Mouse (Mus musculus) CH12.LX (cell line): ENCODE data around the gene Apold1. TPM values are rescaled to one million over a fixed set of nuclear protein-coding genes. Genes with fewer than 3 reads are reported as not detected.

Experiments
- DNase-seq: peaks from one replicate; pipeline ENCODE4 v3.0.0-alpha.2; 2013; ENCODE audit errors: extremely low read depth
- H3K27ac ChIP-seq: 2 replicates; pipeline ENCODE4 v1.5.1; 2012; ENCODE audit warnings: low read depth, mild to moderate bottlenecking, control low read depth, moderate library complexity; ENCODE audit not compliant: insufficient read depth
- H3K27me3 ChIP-seq: replicated peaks from 2 replicates; pipeline ENCODE3; 2012; ENCODE audit warnings: inconsistent platforms
- H3K36me3 ChIP-seq, 2 experiments: replicated peaks in 1 of 2; 2 replicates each; pipeline versions ENCODE3 to v1.6.1; 2012; ENCODE audit warnings: inconsistent platforms in 1 of 2, low read length in 1 of 2, mild to moderate bottlenecking in 1 of 2, mixed read lengths in 1 of 2, moderate library complexity in 1 of 2; ENCODE audit not compliant: control insufficient read depth in 1 of 2, insufficient read depth in 1 of 2
- H3K4me1 ChIP-seq, 2 experiments: 2 replicates each; pipeline ENCODE4 v1.6.1; 2012; ENCODE audit warnings: inconsistent platforms in 1 of 2, moderate library complexity in 1 of 2; ENCODE audit not compliant: insufficient read depth in 2 of 2, control insufficient read depth in 1 of 2
- H3K4me2 ChIP-seq: 2 replicates; pipeline ENCODE4 v1.6.1; 2012; ENCODE audit warnings: low read depth, mild to moderate bottlenecking, control low read depth; ENCODE audit not compliant: poor library complexity, insufficient read depth, severe bottlenecking
- H3K4me3 ChIP-seq, 3 experiments: fragments of 150-350 bp in 1 of 3; sonication (generic) in 1 of 3; replicated peaks in 1 of 3; 2 replicates each; pipeline versions ENCODE3 to v1.5.1; 2011 to 2012; ENCODE audit warnings: low read depth in 2 of 3, low read length in 2 of 3, mild to moderate bottlenecking in 2 of 3, moderate library complexity in 2 of 3, control low read depth in 1 of 3, improper control_type of control experiment in 1 of 3, inconsistent platforms in 1 of 3, mixed read lengths in 1 of 3; ENCODE audit not compliant: poor library complexity in 1 of 3
- H3K79me2 ChIP-seq: replicated peaks from 2 replicates; pipeline ENCODE4 v1.6.1; 2012; ENCODE audit warnings: mild to moderate bottlenecking, moderate library complexity; ENCODE audit not compliant: control insufficient read depth, poor library complexity, insufficient read depth, severe bottlenecking; ENCODE audit errors: extremely low read depth
- H3K9ac ChIP-seq: 2 replicates; pipeline ENCODE4 v1.6.1; 2012; ENCODE audit warnings: low read depth, mild to moderate bottlenecking, control low read depth, moderate library complexity; ENCODE audit not compliant: insufficient read depth
- H3K9me3 ChIP-seq: replicated peaks from 2 replicates; pipeline ENCODE3; 2012; ENCODE audit warnings: low read length, inconsistent platforms, mixed read lengths
- BHLHE40 ChIP-seq: IDR thresholded peaks from 2 replicates; pipeline ENCODE4 v1.6.1; 2011; ENCODE audit warnings: mild to moderate bottlenecking, low read depth, low read length, improper control_type of control experiment
- CHD1 ChIP-seq: IDR thresholded peaks from 2 replicates; pipeline ENCODE4 v1.6.1; 2012; ENCODE audit warnings: low read depth, low read length, improper control_type of control experiment, inconsistent platforms
- CTCF ChIP-seq, 2 experiments: IDR thresholded peaks in 1 of 2; conservative IDR thresholded peaks in 1 of 2; 2 replicates each; pipeline ENCODE4 v1.5.1; 2011 to 2012; ENCODE audit warnings: low read depth in 2 of 2, low read length in 2 of 2, improper control_type of control experiment in 1 of 2, inconsistent platforms in 1 of 2, mild to moderate bottlenecking in 1 of 2, moderate library complexity in 1 of 2
- E2F4 ChIP-seq: IDR thresholded peaks from 2 replicates; pipeline ENCODE4 v1.6.1; 2011; ENCODE audit warnings: low read depth, low read length, improper control_type of control experiment; ENCODE audit not compliant: insufficient replicate concordance
- ELF1 ChIP-seq: IDR thresholded peaks from 2 replicates; pipeline ENCODE4 v1.6.1; 2014; ENCODE audit warnings: low read depth, mild to moderate bottlenecking, inconsistent platforms, low read length, improper control_type of control experiment
- EP300 ChIP-seq: IDR thresholded peaks from 2 replicates; pipeline ENCODE4 v1.6.1; 2011; ENCODE audit warnings: low read length, improper control_type of control experiment
- ETS1 ChIP-seq: conservative IDR thresholded peaks from 2 replicates; pipeline ENCODE4 v1.6.1; 2012; ENCODE audit warnings: low read depth, mild to moderate bottlenecking, inconsistent platforms, low read length, improper control_type of control experiment, moderate library complexity
- GABPA ChIP-seq: IDR thresholded peaks from 2 replicates; pipeline ENCODE4 v1.6.1; 2012; ENCODE audit warnings: low read depth, low read length, improper control_type of control experiment, inconsistent platforms; ENCODE audit not compliant: insufficient replicate concordance
- HCFC1 ChIP-seq: IDR thresholded peaks from 2 replicates; pipeline ENCODE4 v1.6.1; 2012; ENCODE audit warnings: low read depth, mild to moderate bottlenecking, inconsistent platforms, low read length, improper control_type of control experiment
- JUN ChIP-seq: IDR thresholded peaks from 2 replicates; pipeline ENCODE4 v1.6.1; 2011; ENCODE audit warnings: low read depth, mild to moderate bottlenecking, low read length, improper control_type of control experiment, moderate library complexity; ENCODE audit not compliant: insufficient read depth
- JUND ChIP-seq: conservative IDR thresholded peaks from 2 replicates; pipeline ENCODE4 v1.6.1; 2011; ENCODE audit warnings: low read depth, low read length, improper control_type of control experiment
- KAT2A ChIP-seq: IDR thresholded peaks from 2 replicates; pipeline ENCODE4 v1.6.1; 2012; ENCODE audit warnings: low read length, improper control_type of control experiment, inconsistent platforms; ENCODE audit not compliant: insufficient replicate concordance
- MAFK ChIP-seq: IDR thresholded peaks from 2 replicates; pipeline ENCODE4 v1.6.1; 2011; ENCODE audit warnings: low read length, improper control_type of control experiment; ENCODE audit not compliant: insufficient replicate concordance
- MEF2A ChIP-seq: IDR thresholded peaks from 2 replicates; pipeline ENCODE4 v1.6.1; 2014; ENCODE audit warnings: low read depth, mild to moderate bottlenecking, inconsistent platforms, low read length, improper control_type of control experiment, borderline replicate concordance
- MXI1 ChIP-seq: IDR thresholded peaks from 2 replicates; pipeline ENCODE4 v1.6.1; 2011; ENCODE audit warnings: mild to moderate bottlenecking, low read depth, low read length, improper control_type of control experiment
- MYC ChIP-seq: IDR thresholded peaks from 2 replicates; pipeline ENCODE4 v1.6.1; 2011; ENCODE audit warnings: low read depth, mild to moderate bottlenecking, improper control_type of control experiment, low read length
- NELFE ChIP-seq: IDR thresholded peaks from 2 replicates; pipeline ENCODE4 v1.6.1; 2011; ENCODE audit warnings: low read depth, low read length, improper control_type of control experiment
- POLR2A ChIP-seq: IDR thresholded peaks from 2 replicates; pipeline ENCODE4 v1.6.1; 2011; ENCODE audit warnings: low read depth, mild to moderate bottlenecking, improper control_type of control experiment, low read length
- POLR2AphosphoS2 ChIP-seq: IDR thresholded peaks from 2 replicates; pipeline ENCODE4 v1.6.1; 2011; ENCODE audit warnings: low read depth, low read length, improper control_type of control experiment
- SIN3A ChIP-seq: IDR thresholded peaks from 2 replicates; pipeline ENCODE4 v1.6.1; 2012; ENCODE audit warnings: low read length, improper control_type of control experiment, inconsistent platforms
- TBP ChIP-seq: conservative IDR thresholded peaks from 2 replicates; pipeline ENCODE4 v1.6.1; 2011; ENCODE audit warnings: low read depth, low read length, improper control_type of control experiment
- USF1 ChIP-seq: IDR thresholded peaks from 2 replicates; pipeline ENCODE4 v1.6.1; 2014; ENCODE audit warnings: low read depth, mild to moderate bottlenecking, inconsistent platforms, low read length, improper control_type of control experiment
- ZKSCAN1 ChIP-seq: IDR thresholded peaks from 2 replicates; pipeline ENCODE4 v1.6.1; 2012; ENCODE audit warnings: low read depth, inconsistent platforms, low read length, improper control_type of control experiment, borderline replicate concordance
- ZMIZ1 ChIP-seq: IDR thresholded peaks from 2 replicates; pipeline ENCODE4 v1.6.1; 2012; ENCODE audit warnings: low read depth, mild to moderate bottlenecking, inconsistent platforms, low read length, improper control_type of control experiment
- dilution Hi-C: fragments of 300-500 bp; cut with MboI; formaldehyde crosslinking; loops from 2 replicates; pipeline ENCODE4 v1.14.3; 2020; ENCODE audit warnings: low sequenced_read_pairs; ENCODE audit not compliant: extremely low pct_unique_long_range_greater_than_20kb, extremely low pct_ligation_motif_present
- in situ Hi-C: fragments of 300-500 bp; cut with MboI; formaldehyde crosslinking; loops from 3 replicates; pipeline ENCODE4 v1.14.3; 2019; ENCODE audit warnings: low sequenced_read_pairs, low pct_ligation_motif_present, low pct_unique_long_range_greater_than_20kb, mixed read lengths
- polyA plus RNA-seq: library from polyadenylated mRNA; unstranded; fragments of >175 nt; gene quantifications from 2 replicates; pipeline ENCODE4 v1.2.1, GENCODE M21; 2012; ENCODE audit warnings: low read depth; ENCODE audit not compliant: insufficient read length
- total RNA-seq, 2 experiments: library from RNA; depleted of rRNA; stranded (reverse); fragments of 300-350 nt in 1 of 2; fragments of >200 nt in 1 of 2; gene quantifications; 2 replicates each; pipeline ENCODE4 v1.2.3; 2012 to 2014

Gene Apold1
- total and polyA plus RNA-seq, 3 experiments, result 1.0 to 3.1 (median 2.7) TPM

DNA sequence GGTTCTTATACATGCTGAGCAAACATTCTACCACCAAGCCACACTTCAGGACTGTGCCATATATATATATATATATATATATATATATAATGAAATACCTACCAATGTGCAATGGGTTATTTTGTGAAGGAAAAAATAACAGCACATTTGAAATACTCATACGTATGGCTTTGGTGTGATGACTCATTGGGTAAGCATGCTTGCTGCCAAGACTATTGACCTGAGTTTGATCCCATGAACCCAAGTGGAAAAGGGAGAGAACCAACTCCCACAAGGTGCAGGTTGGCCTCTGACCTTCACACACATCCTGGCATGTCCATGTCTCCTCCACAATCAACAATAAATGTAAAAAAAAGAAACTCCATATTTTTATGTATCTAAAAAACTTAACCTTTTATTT lies 13.2 kb upstream of the Apold1 start:
- DNase-seq, result no peak
- H3K4me1 ChIP-seq, result peaks cover 0 to 6% of the 10 kb centered on the region in 2 experiments; a peak in 2 of 4 replicates
- no peaks in the 10 kb centered on the region for H3K27me3 ChIP-seq
- H3K9me3 ChIP-seq, result peaks cover 7% of the 10 kb centered on the region
- no peak overlapping the region for H3K4me2 ChIP-seq
- no peak overlapping the region for H3K9ac ChIP-seq
- H3K27ac ChIP-seq, result no peak overlapping the region
- TF ChIP-seq ZMIZ1, result no peak
- TF ChIP-seq ETS1, result no peak
- TF ChIP-seq TBP, result no peak
- no peak for TF ChIP-seq MEF2A
- no peak for TF ChIP-seq ELF1
- TF ChIP-seq CTCF (conservative IDR thresholded peaks at IDR 0.05 in 1 of 2, IDR thresholded peaks at IDR 0.05 in 1 of 2; ENCODE audit: low read depth in 2 of 2, low read length in 2 of 2), result no peak
- peaks cover 0 to 4% of the 10 kb centered on the region in 2 experiments for H3K36me3 ChIP-seq
- dilution Hi-C loops, result no loop called here
- H3K4me3 ChIP-seq, result no peak overlapping the region
- in situ Hi-C loops, result no loop called here
- H3K79me2 ChIP-seq, result no peaks in the 10 kb centered on the region

DNA sequence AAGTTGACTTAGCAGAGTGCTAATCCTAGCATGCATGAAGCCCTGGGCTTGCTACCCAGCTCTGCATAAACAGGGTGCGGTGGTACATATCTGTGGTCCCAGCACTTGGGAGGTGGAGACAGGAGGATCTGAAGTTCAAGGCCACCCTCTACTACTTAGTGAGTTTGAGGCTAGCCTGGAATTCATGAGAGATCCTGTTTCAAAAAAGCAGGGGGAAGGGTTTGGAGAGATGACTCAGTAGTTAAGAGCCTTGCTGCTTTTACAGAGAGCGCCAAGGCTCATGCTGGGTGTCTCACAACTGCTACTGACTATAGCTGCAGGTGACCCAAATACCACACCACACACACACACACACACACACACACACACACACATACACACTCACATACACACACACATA lies 12.0 kb upstream of the Apold1 start:
- Histone ChIP-seq H3K9ac (no peak overlapping the region), H3K4me1 (peaks cover 0 to 6% of the 10 kb centered on the region in 2 experiments; a peak in 2 of 4 replicates), H3K79me2 (no peaks in the 10 kb centered on the region), H3K4me3 (no peak overlapping the region), H3K36me3 (peaks cover 0 to 4% of the 10 kb centered on the region in 2 experiments), H3K4me2 (no peak overlapping the region), H3K27ac (no peak overlapping the region), H3K9me3 (peaks cover 7% of the 10 kb centered on the region), H3K27me3 (no peaks in the 10 kb centered on the region)
- TF ChIP-seq E2F4, result no peak
- TF ChIP-seq CHD1, result no peak
- TF ChIP-seq BHLHE40, result no peak
- TF ChIP-seq POLR2AphosphoS2, result no peak
- no peak for TF ChIP-seq USF1
- no peak for TF ChIP-seq NELFE
- no peak for TF ChIP-seq ZKSCAN1
- TF ChIP-seq POLR2A, result no peak
- no peak for DNase-seq
- dilution Hi-C loops, result no loop called here
- in situ Hi-C loops, result no loop called here

DNA sequence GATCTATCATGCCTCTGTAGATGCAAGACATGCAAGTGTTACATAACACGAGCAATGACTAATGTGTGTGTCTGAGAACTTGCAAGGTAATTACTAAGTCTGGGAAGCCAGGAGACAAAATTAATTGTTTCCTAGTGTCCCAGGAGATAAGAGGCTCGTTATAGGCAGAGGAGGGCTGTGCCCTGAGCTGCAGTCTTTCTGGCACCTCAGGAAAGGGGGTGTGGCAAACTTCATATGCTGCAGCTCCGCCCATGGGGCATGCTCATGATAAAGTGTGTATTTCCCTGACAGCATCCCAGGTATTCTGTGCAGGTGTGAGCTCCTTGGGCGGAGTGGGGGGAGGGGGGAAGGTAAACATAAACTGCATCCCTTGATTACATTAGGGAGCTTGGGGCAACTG lies 9.4 kb upstream of the Apold1 start:
- H3K27ac ChIP-seq, result no peak overlapping the region
- no peaks in the 10 kb centered on the region for H3K27me3 ChIP-seq
- dilution Hi-C loops (no loop called here), in situ Hi-C loops (no loop called here)
- DNase-seq, result no peak
- peaks cover 0 to 6% of the 10 kb centered on the region in 2 experiments; a peak in 2 of 4 replicates for H3K4me1 ChIP-seq
- H3K79me2 ChIP-seq, result no peaks in the 10 kb centered on the region
- no peaks in the 10 kb centered on the region for H3K9me3 ChIP-seq
- no peak overlapping the region for H3K4me2 ChIP-seq
- TF ChIP-seq HCFC1, result no peak
- TF ChIP-seq EP300, result no peak
- TF ChIP-seq CHD1, result no peak
- no peak for TF ChIP-seq KAT2A
- no peak for TF ChIP-seq ETS1
- no peak for TF ChIP-seq MAFK
- TF ChIP-seq MEF2A, result no peak
- TF ChIP-seq MYC, result no peak
- no peak for TF ChIP-seq E2F4
- TF ChIP-seq SIN3A, result no peak
- TF ChIP-seq JUN, result no peak
- TF ChIP-seq GABPA, result no peak
- TF ChIP-seq MXI1, result no peak
- no peak for TF ChIP-seq JUND
- TF ChIP-seq ZMIZ1, result no peak
- TF ChIP-seq USF1, result no peak
- TF ChIP-seq CTCF (conservative IDR thresholded peaks at IDR 0.05 in 1 of 2, IDR thresholded peaks at IDR 0.05 in 1 of 2; ENCODE audit: low read depth in 2 of 2, low read length in 2 of 2), result no peak
- peaks cover 0 to 4% of the 10 kb centered on the region in 2 experiments for H3K36me3 ChIP-seq
- no peak overlapping the region for H3K9ac ChIP-seq
- no peak overlapping the region for H3K4me3 ChIP-seq
